Mouse (Mus musculus): ENCODE measurements around the gene Macf1. TPM values are rescaled to one million over a fixed set of nuclear protein-coding genes. Genes with fewer than 3 reads are reported as not detected.

Gene Macf1
- total and polyA plus RNA-seq, 3 experiments, result 39.3 to 169 (median 129) TPM

- Histone ChIP-seq H3K4me1 (ENCODE audit: insufficient read depth, low read depth, low read length) (peaks cover 4% of the 10 kb centered on the region; the same call in 1 of the 2 replicates), H3K9me3 (replicated peaks) (no peaks in the 10 kb centered on the region), H3K36me3 (replicated peaks) (no peaks in the 10 kb centered on the region), H3K4me3 (ENCODE audit: low read depth, low read length) (no peak overlapping the region), H3K27me3 (ENCODE audit: insufficient read depth, low read length) (peaks cover 3% of the 10 kb centered on the region; the same call in 1 of the 2 replicates)
- TF ChIP-seq POLR2AphosphoS5 (IDR thresholded peaks at IDR 0.05; ENCODE audit: insufficient replicate concordance, low read depth, low read length), result no peak
- no peak for TF ChIP-seq GATA2 (IDR thresholded peaks at IDR 0.05; ENCODE audit: borderline replicate concordance, low read depth, low read length)
- TF ChIP-seq CTCF (IDR thresholded peaks at IDR 0.05; ENCODE audit: low read depth, low read length), result no peak
- no peak for TF ChIP-seq GATA1 (IDR thresholded peaks at IDR 0.05; ENCODE audit: borderline replicate concordance, low read length)
- no peak for TF ChIP-seq TAL1 (conservative IDR thresholded peaks at IDR 0.05; ENCODE audit: low read depth, low read length)
- ATAC-seq (ENCODE audit: extremely low read depth, insufficient number of reproducible peaks, low FRiP score, poor library complexity, severe bottlenecking), result peak; percentile 59
- no peak for DNase-seq (ENCODE audit: low spot score)
Observed at GRCm38 (mm10) chr4:123564051-123564791, 119.9 kb downstream of the Macf1 start.

GRCm38 (mm10) chr4:123562177-123562815, 121.9 kb downstream of the Macf1 start:
- no peak overlapping the region for H3K4me3 ChIP-seq (ENCODE audit: low read depth, low read length)
- no peak for ATAC-seq (ENCODE audit: extremely low read depth, insufficient number of reproducible peaks, low FRiP score, poor library complexity, severe bottlenecking)
- no peaks in the 10 kb centered on the region for H3K9me3 ChIP-seq (replicated peaks)
- peaks cover 3% of the 10 kb centered on the region; the same call in 1 of the 2 replicates for H3K27me3 ChIP-seq (ENCODE audit: insufficient read depth, low read length)
- no peak for DNase-seq (ENCODE audit: low spot score)
- H3K36me3 ChIP-seq (replicated peaks), result no peaks in the 10 kb centered on the region
- TF ChIP-seq POLR2AphosphoS5 (IDR thresholded peaks at IDR 0.05; ENCODE audit: insufficient replicate concordance, low read depth, low read length), result no peak
- no peak for TF ChIP-seq CTCF (IDR thresholded peaks at IDR 0.05; ENCODE audit: low read depth, low read length)
- no peak for TF ChIP-seq TAL1 (conservative IDR thresholded peaks at IDR 0.05; ENCODE audit: low read depth, low read length)
- TF ChIP-seq GATA1 (IDR thresholded peaks at IDR 0.05; ENCODE audit: borderline replicate concordance, low read length), result no peak
- TF ChIP-seq GATA2 (IDR thresholded peaks at IDR 0.05; ENCODE audit: borderline replicate concordance, low read depth, low read length), result no peak
- H3K4me1 ChIP-seq (ENCODE audit: insufficient read depth, low read depth, low read length), result peaks cover 4% of the 10 kb centered on the region; the same call in 1 of the 2 replicates

- DNase-seq (ENCODE audit: low spot score) (no peak), ATAC-seq (ENCODE audit: extremely low read depth, insufficient number of reproducible peaks, low FRiP score, poor library complexity, severe bottlenecking) (no peak)
- H3K9me3 ChIP-seq (replicated peaks), result no peaks in the 10 kb centered on the region
- no peak overlapping the region for H3K4me3 ChIP-seq (ENCODE audit: low read depth, low read length)
- no peaks in the 10 kb centered on the region for H3K36me3 ChIP-seq (replicated peaks)
- TF ChIP-seq GATA2 (IDR thresholded peaks at IDR 0.05; ENCODE audit: borderline replicate concordance, low read depth, low read length) (no peak), CTCF (IDR thresholded peaks at IDR 0.05; ENCODE audit: low read depth, low read length) (no peak), GATA1 (IDR thresholded peaks at IDR 0.05; ENCODE audit: borderline replicate concordance, low read length) (no peak), TAL1 (conservative IDR thresholded peaks at IDR 0.05; ENCODE audit: low read depth, low read length) (no peak), POLR2AphosphoS5 (IDR thresholded peaks at IDR 0.05; ENCODE audit: insufficient replicate concordance, low read depth, low read length) (no peak)
- peaks cover 3% of the 10 kb centered on the region; the same call in 1 of the 2 replicates for H3K27me3 ChIP-seq (ENCODE audit: insufficient read depth, low read length)
- peaks cover 4% of the 10 kb centered on the region; the same call in 1 of the 2 replicates for H3K4me1 ChIP-seq (ENCODE audit: insufficient read depth, low read depth, low read length)
Observed at GRCm38 (mm10) chr4:123560896-123561295, 123.3 kb downstream of the Macf1 start.

- no peaks in the 10 kb centered on the region for H3K36me3 ChIP-seq (replicated peaks)
- no peak for ATAC-seq (ENCODE audit: extremely low read depth, insufficient number of reproducible peaks, low FRiP score, poor library complexity, severe bottlenecking)
- H3K9me3 ChIP-seq (replicated peaks), result no peaks in the 10 kb centered on the region
- H3K27me3 ChIP-seq (ENCODE audit: insufficient read depth, low read length), result 0 out of 2 replicates have a peak, but pooled peaks cover under 1% of the 10 kb centered on the region
- DNase-seq (ENCODE audit: low spot score), result no peak
- H3K4me1 ChIP-seq (ENCODE audit: insufficient read depth, low read depth, low read length), result no peaks in the 10 kb centered on the region
- no peak for TF ChIP-seq GATA2 (IDR thresholded peaks at IDR 0.05; ENCODE audit: borderline replicate concordance, low read depth, low read length)
- TF ChIP-seq POLR2AphosphoS5 (IDR thresholded peaks at IDR 0.05; ENCODE audit: insufficient replicate concordance, low read depth, low read length), result no peak
- no peak for TF ChIP-seq TAL1 (conservative IDR thresholded peaks at IDR 0.05; ENCODE audit: low read depth, low read length)
- TF ChIP-seq GATA1 (IDR thresholded peaks at IDR 0.05; ENCODE audit: borderline replicate concordance, low read length), result no peak
- no peak for TF ChIP-seq CTCF (IDR thresholded peaks at IDR 0.05; ENCODE audit: low read depth, low read length)
- H3K4me3 ChIP-seq (ENCODE audit: low read depth, low read length), result no peak overlapping the region
Observed at GRCm38 (mm10) chr4:123558496-123558895, 125.7 kb downstream of the Macf1 start.

- DNase-seq (ENCODE audit: low spot score), result no peak
- ATAC-seq (ENCODE audit: extremely low read depth, insufficient number of reproducible peaks, low FRiP score, poor library complexity, severe bottlenecking), result no peak
- Histone ChIP-seq H3K9me3 (replicated peaks) (no peaks in the 10 kb centered on the region), H3K36me3 (replicated peaks) (no peaks in the 10 kb centered on the region), H3K4me3 (ENCODE audit: low read depth, low read length) (no peak overlapping the region), H3K27me3 (ENCODE audit: insufficient read depth, low read length) (no peaks in the 10 kb centered on the region), H3K4me1 (ENCODE audit: insufficient read depth, low read depth, low read length) (peaks cover 2% of the 10 kb centered on the region; the same call in 1 of the 2 replicates)
- TF ChIP-seq CTCF (IDR thresholded peaks at IDR 0.05; ENCODE audit: low read depth, low read length) (no peak), GATA2 (IDR thresholded peaks at IDR 0.05; ENCODE audit: borderline replicate concordance, low read depth, low read length) (no peak), GATA1 (IDR thresholded peaks at IDR 0.05; ENCODE audit: borderline replicate concordance, low read length) (no peak), POLR2AphosphoS5 (IDR thresholded peaks at IDR 0.05; ENCODE audit: insufficient replicate concordance, low read depth, low read length) (no peak)
Observed at GRCm38 (mm10) chr4:123555251-123555650, 128.9 kb downstream of the Macf1 start.

GRCm38 (mm10) chr4:123552689-123553088, 131.5 kb downstream of the Macf1 start:
- ATAC-seq (ENCODE audit: extremely low read depth, insufficient number of reproducible peaks, low FRiP score, poor library complexity, severe bottlenecking), result no peak

More at GRCm38 (mm10) chr4:123552689-123553088, 131.5 kb downstream of the Macf1 start:
- Histone ChIP-seq H3K4me3 (ENCODE audit: low read depth, low read length) (no peak overlapping the region), H3K36me3 (replicated peaks) (no peaks in the 10 kb centered on the region), H3K4me1 (ENCODE audit: insufficient read depth, low read depth, low read length) (peaks cover 2% of the 10 kb centered on the region; the same call in 1 of the 2 replicates), H3K27me3 (ENCODE audit: insufficient read depth, low read length) (no peaks in the 10 kb centered on the region), H3K9me3 (replicated peaks) (no peaks in the 10 kb centered on the region)
- no peak for DNase-seq (ENCODE audit: low spot score)
- TF ChIP-seq CTCF (IDR thresholded peaks at IDR 0.05; ENCODE audit: low read depth, low read length), result no peak
- TF ChIP-seq POLR2AphosphoS5 (IDR thresholded peaks at IDR 0.05; ENCODE audit: insufficient replicate concordance, low read depth, low read length), result no peak
- no peak for TF ChIP-seq TAL1 (conservative IDR thresholded peaks at IDR 0.05; ENCODE audit: low read depth, low read length)
- no peak for TF ChIP-seq GATA1 (IDR thresholded peaks at IDR 0.05; ENCODE audit: borderline replicate concordance, low read length)
- no peak for TF ChIP-seq GATA2 (IDR thresholded peaks at IDR 0.05; ENCODE audit: borderline replicate concordance, low read depth, low read length)
